Mouse (Mus musculus): ENCODE data around the gene N6amt1. TPM values are rescaled to one million over a fixed set of nuclear protein-coding genes. Genes with fewer than 3 reads are reported as not detected.

Gene N6amt1
- polyA plus RNA-seq, 1 experiment, result 6.2 TPM

GRCm38 (mm10) chr16:87393813-87394548, 40.0 kb downstream of the N6amt1 start:
- Histone ChIP-seq H3K79me2 (ENCODE audit: control insufficient read depth, insufficient read depth) (no peaks in the 10 kb centered on the region), H3K27me3 (ENCODE audit: control insufficient read depth, insufficient read depth, insufficient read length) (no peaks in the 10 kb centered on the region), H3K4me3 (no peak overlapping the region), H3K4me2 (ENCODE audit: low read depth) (no peak overlapping the region), H3ac (ENCODE audit: control insufficient read depth, insufficient read length) (no peak overlapping the region), H3K36me3 (ENCODE audit: control insufficient read depth, insufficient read depth) (peaks cover 19% of the 10 kb centered on the region)
- no peak for TF ChIP-seq MYOG (IDR thresholded peaks at IDR 0.05; ENCODE audit: control insufficient read depth in 1 of 3, insufficient read depth in 1 of 3, insufficient read length in 2 of 3, low read depth in 2 of 3)
- TF ChIP-seq E2F4 (IDR thresholded peaks at IDR 0.05; ENCODE audit: insufficient read depth), result no peak
- no peak for TF ChIP-seq TCF3 (IDR thresholded peaks at IDR 0.05; ENCODE audit: insufficient read length, low read depth)
- no peak for TF ChIP-seq USF1 (IDR thresholded peaks at IDR 0.05; ENCODE audit: low read depth)
- TF ChIP-seq REST (IDR thresholded peaks at IDR 0.05; ENCODE audit: insufficient read depth, insufficient read length), result no peak
- no peak for TF ChIP-seq TCF12 (IDR thresholded peaks at IDR 0.05; ENCODE audit: insufficient read depth, poor library complexity, severe bottlenecking)
- no peak for TF ChIP-seq POLR2AphosphoS2 (IDR thresholded peaks at IDR 0.05; ENCODE audit: insufficient read length, low read depth)
- no peak for TF ChIP-seq POLR2A (IDR thresholded peaks at IDR 0.05; ENCODE audit: insufficient read length, low read depth)
- no peak for TF ChIP-seq CEBPB (IDR thresholded peaks at IDR 0.05; ENCODE audit: insufficient read depth, poor library complexity, severe bottlenecking)
- no peak for TF ChIP-seq MAX (IDR thresholded peaks at IDR 0.05; ENCODE audit: low read depth)
- no peak for TF ChIP-seq MYOD1 (IDR thresholded peaks at IDR 0.05; ENCODE audit: control insufficient read depth in 1 of 3, insufficient read length in 2 of 3, low read depth in 2 of 3)
- no peak for TF ChIP-seq SRF (IDR thresholded peaks at IDR 0.05; ENCODE audit: control insufficient read depth, insufficient read length, low read depth)

GRCm38 (mm10) chr16:87405001-87405400, 51.0 kb downstream of the N6amt1 start:
- Histone ChIP-seq H3K4me3 (no peak overlapping the region), H3K27me3 (ENCODE audit: control insufficient read depth, insufficient read depth, insufficient read length) (no peaks in the 10 kb centered on the region), H3K36me3 (ENCODE audit: control insufficient read depth, insufficient read depth) (peaks cover 22% of the 10 kb centered on the region), H3K4me2 (ENCODE audit: low read depth) (no peak overlapping the region), H3ac (ENCODE audit: control insufficient read depth, insufficient read length) (no peak overlapping the region), H3K79me2 (ENCODE audit: control insufficient read depth, insufficient read depth) (no peaks in the 10 kb centered on the region)
- no peak for TF ChIP-seq MAX (IDR thresholded peaks at IDR 0.05; ENCODE audit: low read depth)
- no peak for TF ChIP-seq TCF3 (IDR thresholded peaks at IDR 0.05; ENCODE audit: insufficient read length, low read depth)
- TF ChIP-seq MYOG (IDR thresholded peaks at IDR 0.05; ENCODE audit: control insufficient read depth in 1 of 3, insufficient read depth in 1 of 3, insufficient read length in 2 of 3, low read depth in 2 of 3), result no peak
- no peak for TF ChIP-seq SRF (IDR thresholded peaks at IDR 0.05; ENCODE audit: control insufficient read depth, insufficient read length, low read depth)

Other genes with a start within 250 kb of the N6amt1 start
- gene Ltn1, start 78.4 kb downstream of the N6amt1 start, polyA plus RNA-seq (2012; fragmentation: generic; extraction: Trizol), result 5.8 TPM
- gene Rwdd2b, start 86.4 kb downstream of the N6amt1 start, polyA plus RNA-seq (2012; fragmentation: generic; extraction: Trizol), result 4.1 TPM
- gene Usp16, start 100.5 kb downstream of the N6amt1 start, polyA plus RNA-seq (2012; fragmentation: generic; extraction: Trizol), result 17.0 TPM
- 133 TPM for gene Cct8, start 141.7 kb downstream of the N6amt1 start, polyA plus RNA-seq (2012; fragmentation: generic; extraction: Trizol)
- gene Map3k7cl, start 199.1 kb downstream of the N6amt1 start, polyA plus RNA-seq (2012; fragmentation: generic; extraction: Trizol), result 2.2 TPM